Mouse (Mus musculus) liver, adult 2 months (tissue): ENCODE results near the gene Cfap161.

Source experiments
- CTCF ChIP-seq: fragments of 200-500 bp; IDR thresholded peaks from 2 replicates; pipeline ENCODE4 v1.5.1; 2011; ENCODE audit warnings: low read depth, low read length, control low read depth
- POLR2A ChIP-seq: fragments of 200-500 bp; IDR thresholded peaks from 2 replicates; pipeline ENCODE4 v1.6.1; 2011; ENCODE audit warnings: low read length, control low read depth; ENCODE audit not compliant: insufficient read depth; ENCODE audit errors: extremely low read depth

GRCm38 (mm10) chr7:83812581-83812980 lies 17.9 kb upstream of the Cfap161 start:
- TF ChIP-seq CTCF (no peak), POLR2A (no peak)
